Mouse (Mus musculus) heart, adult 2 months (tissue): ENCODE data around the gene Nrg3.

Experiments used
- CTCF ChIP-seq: fragments of 200-600 bp; IDR thresholded peaks from 2 replicates; pipeline ENCODE4 v1.8.1; 2022; ENCODE audit warnings: antibody characterized with exemption, mild to moderate bottlenecking, moderate library complexity
- EP300 ChIP-seq: fragments of 200-500 bp; IDR thresholded peaks from 2 replicates; pipeline ENCODE4 v1.6.1; 2011; ENCODE audit warnings: low read depth, low read length, control low read depth; ENCODE audit not compliant: insufficient read depth
- POLR2A ChIP-seq: fragments of 200-500 bp; IDR thresholded peaks from 2 replicates; pipeline ENCODE4 v1.6.1; 2011; ENCODE audit warnings: mild to moderate bottlenecking, low read depth, low read length, control low read depth; ENCODE audit not compliant: insufficient read depth

DNA sequence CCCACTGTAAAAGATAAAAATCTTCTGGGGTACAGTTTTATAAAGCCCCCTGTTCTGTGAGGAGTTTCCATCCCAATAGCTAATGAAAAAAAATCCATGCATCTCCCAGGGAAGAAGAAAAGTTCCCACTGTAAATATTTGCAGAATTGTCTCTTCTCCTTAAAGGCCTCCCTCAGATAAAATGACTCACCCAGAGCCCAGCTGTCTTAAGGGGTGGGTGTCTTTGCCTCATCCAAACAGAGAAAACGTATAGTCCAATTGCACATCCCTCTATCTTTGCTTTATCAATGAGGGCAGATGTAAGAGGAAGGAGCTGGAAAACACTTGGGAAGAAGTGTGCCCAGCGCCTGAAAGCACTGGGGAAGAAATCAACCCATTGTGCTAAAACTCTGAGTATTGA lies 1028.1 kb downstream of the Nrg3 start:
- no peak for TF ChIP-seq POLR2A
- no peak for TF ChIP-seq CTCF
- no peak for TF ChIP-seq EP300
